Mouse (Mus musculus): Measurements from ENCODE around the gene Nmi. TPM values are rescaled to one million over a fixed set of nuclear protein-coding genes. Genes with fewer than 3 reads are reported as not detected.

Nmi gene
- polyA plus RNA-seq, 1 experiment from 2014 or later, result 29.3 TPM

- no peak overlapping the region for H3K27ac ChIP-seq (ENCODE audit: low read length)
- no peaks in the 10 kb centered on the region for H3K27me3 ChIP-seq (ENCODE audit: control insufficient read depth, insufficient read depth, low read depth, low read length)
- no peak overlapping the region for H3K4me3 ChIP-seq (ENCODE audit: low read length)
- WGBS, result 67% methylated on average over 4 of the region's 4 CpGs
- H3K9me3 ChIP-seq (ENCODE audit: control insufficient read depth, low read length), result no peaks in the 10 kb centered on the region
- H3K9ac ChIP-seq (ENCODE audit: low read length), result no peak overlapping the region
- no peaks in the 10 kb centered on the region for H3K36me3 ChIP-seq (ENCODE audit: control insufficient read depth, insufficient read depth, low read length)
- ATAC-seq (ENCODE audit: low read depth), result no peak
- H3K4me2 ChIP-seq (ENCODE audit: low read depth, low read length), result no peak overlapping the region
- no peaks in the 10 kb centered on the region; the same call in 1 of the 2 replicates for H3K4me1 ChIP-seq (replicated peaks; ENCODE audit: control insufficient read depth, insufficient read depth, low read length)
Measured at GRCm38 (mm10) chr2:51907538-51908110, 65.7 kb downstream of the Nmi start.

- Histone ChIP-seq H3K4me2 (ENCODE audit: low read depth, low read length) (no peak overlapping the region), H3K27ac (ENCODE audit: low read length) (no peak overlapping the region), H3K36me3 (ENCODE audit: control insufficient read depth, insufficient read depth, low read length) (no peaks in the 10 kb centered on the region), H3K4me1 (replicated peaks; ENCODE audit: control insufficient read depth, insufficient read depth, low read length) (no peaks in the 10 kb centered on the region), H3K4me3 (ENCODE audit: low read length) (no peak overlapping the region), H3K9me3 (ENCODE audit: control insufficient read depth, low read length) (no peaks in the 10 kb centered on the region), H3K27me3 (ENCODE audit: control insufficient read depth, insufficient read depth, low read depth, low read length) (no peaks in the 10 kb centered on the region), H3K9ac (ENCODE audit: low read length) (no peak overlapping the region)
- WGBS, result 69% methylated on average over 8 of the region's 8 CpGs
- ATAC-seq (ENCODE audit: low read depth), result no peak
Measured at GRCm38 (mm10) chr2:51905637-51906036, 67.7 kb downstream of the Nmi start.

Other genes starting within 250 kb of the Nmi start
- gene Rbm43, start 38.3 kb downstream of the Nmi start, polyA plus RNA-seq (2015; fragmentation: Nextera tagmentation; extraction: Ambion mirVana), result 21.0 and 22.1 TPM in 2 replicates
- 6.9 and 7.4 TPM in 2 replicates for gene Tnfaip6, start 64.5 kb upstream of the Nmi start, polyA plus RNA-seq (2015; fragmentation: Nextera tagmentation; extraction: Ambion mirVana)
- gene Rif1, start 99.3 kb upstream of the Nmi start, polyA plus RNA-seq (2015; fragmentation: Nextera tagmentation; extraction: Ambion mirVana), result 19.7 and 22.8 TPM in 2 replicates

All from lung, embryonic 16.5 days (tissue).